Mouse (Mus musculus) forebrain, embryonic 15.5 days (tissue): ENCODE measurements around the gene Krt19. TPM values are rescaled to one million over a fixed set of nuclear protein-coding genes. Genes with fewer than 3 reads are reported as not detected.

Experiments
- ATAC-seq: fragments of 200-750 bp; cut with Nextera tagmentation; replicated peaks from 2 replicates; pipeline ENCODE4 v1.8.0; 2017; ENCODE audit warnings: mild to moderate bottlenecking, moderate TSS enrichment, moderate library complexity
- H3K27ac ChIP-seq: fragments of 300-500 bp; sonication (generic); replicated peaks from 2 replicates; pipeline ENCODE4 v1.5.1; 2015; ENCODE audit warnings: mild to moderate bottlenecking, inconsistent platforms
- H3K27me3 ChIP-seq: fragments of 300-500 bp; sonication (generic); 2 replicates; pipeline ENCODE4 v1.6.1; 2015; ENCODE audit warnings: inconsistent platforms
- H3K36me3 ChIP-seq: fragments of 300-500 bp; sonication (generic); 2 replicates; pipeline ENCODE4 v1.6.1; 2015; ENCODE audit warnings: mild to moderate bottlenecking, inconsistent platforms
- H3K4me1 ChIP-seq: fragments of 300-500 bp; sonication (generic); 2 replicates; pipeline ENCODE4 v1.6.1; 2015; ENCODE audit warnings: inconsistent platforms
- H3K4me2 ChIP-seq: fragments of 300-500 bp; sonication (generic); replicated peaks from 2 replicates; pipeline ENCODE4 v1.6.1; 2015; ENCODE audit warnings: mild to moderate bottlenecking, inconsistent platforms
- H3K4me3 ChIP-seq: fragments of 300-500 bp; sonication (generic); 2 replicates; pipeline ENCODE4 v1.5.1; 2015; ENCODE audit warnings: mild to moderate bottlenecking, inconsistent platforms
- H3K9ac ChIP-seq: fragments of 300-500 bp; sonication (generic); replicated peaks from 2 replicates; pipeline ENCODE4 v1.6.1; 2015; ENCODE audit warnings: mild to moderate bottlenecking, inconsistent platforms
- H3K9me3 ChIP-seq: fragments of 300-500 bp; sonication (generic); 2 replicates; pipeline ENCODE4 v1.6.1; 2016; ENCODE audit warnings: inconsistent platforms
- WGBS: fragments of 180-500 bp; shearing (Covaris S2); methylation state at CpG from one replicate; pipeline ENCODE4 v1.1.7; 2015; ENCODE audit warnings: mixed read lengths; 5-methylcytosine and 5-hydroxymethylcytosine counted together
- polyA plus RNA-seq: library from polyadenylated mRNA; unstranded; fragments of >200 nt; fragmentation: Nextera tagmentation; extraction: Ambion mirVana; gene quantifications from 2 replicates; pipeline ENCODE4 v1.2.1, GENCODE M21; 2015

Krt19 gene
- polyA plus RNA-seq, 1 experiment from 2014 or later: 3.8 TPM

- H3K27me3 ChIP-seq: no peaks in the 10 kb centered on the region
- H3K9ac ChIP-seq: no peak within 1 kb of the TSS
- WGBS: 83% methylated on average over 3 of the region's 3 CpGs
- H3K4me3 ChIP-seq: no peak within 1 kb of the TSS
- H3K4me1 ChIP-seq: no peaks in the 10 kb centered on the region
- H3K27ac ChIP-seq: no peak within 1 kb of the TSS
- no peaks in the 10 kb centered on the region for H3K36me3 ChIP-seq
- H3K4me2 ChIP-seq: no peak within 1 kb of the TSS
- H3K9me3 ChIP-seq: no peaks in the 10 kb centered on the region
- ATAC-seq: no peak
Observed at GRCm38 (mm10) chr11:100121466-100121865, 27.0 kb downstream of the Krt19 start, which contains the start of gene Krt13. Gene Krt13 (minus strand): TSS chr11:100121566.

GRCm38 (mm10) chr11:100120331-100120730 is 28.1 kb downstream of the Krt19 start:
- Histone ChIP-seq H3K4me2 (no peak overlapping the region), H3K36me3 (no peaks in the 10 kb centered on the region), H3K9me3 (no peaks in the 10 kb centered on the region), H3K27me3 (no peaks in the 10 kb centered on the region), H3K27ac (no peak overlapping the region), H3K4me1 (no peaks in the 10 kb centered on the region), H3K4me3 (no peak overlapping the region), H3K9ac (no peak overlapping the region)
- ATAC-seq: no peak
- WGBS: 91% methylated on average over 5 of the region's 5 CpGs

- Histone ChIP-seq H3K4me2 (no peak overlapping the region), H3K27me3 (no peaks in the 10 kb centered on the region), H3K4me3 (no peak overlapping the region), H3K4me1 (no peaks in the 10 kb centered on the region), H3K36me3 (no peaks in the 10 kb centered on the region), H3K9me3 (no peaks in the 10 kb centered on the region), H3K27ac (no peak overlapping the region), H3K9ac (no peak overlapping the region)
- ATAC-seq: no peak
- WGBS: 92% methylated on average over 2 of the region's 2 CpGs
Observed at GRCm38 (mm10) chr11:100113742-100114029, 34.8 kb downstream of the Krt19 start.

GRCm38 (mm10) chr11:100112935-100113741 is 35.3 kb downstream of the Krt19 start:
- Histone ChIP-seq H3K27ac (no peak overlapping the region), H3K4me2 (no peak overlapping the region), H3K27me3 (no peaks in the 10 kb centered on the region), H3K4me1 (no peaks in the 10 kb centered on the region), H3K4me3 (no peak overlapping the region), H3K36me3 (no peaks in the 10 kb centered on the region), H3K9ac (no peak overlapping the region), H3K9me3 (no peaks in the 10 kb centered on the region)
- 92% methylated on average over 11 of the region's 11 CpGs for WGBS
- ATAC-seq: no peak

GRCm38 (mm10) chr11:100105576-100106122 is 42.8 kb downstream of the Krt19 start, which contains the start of gene Krt36:
Gene Krt36 (minus strand): TSS chr11:100105626.
- 87% methylated on average over 6 of the region's 6 CpGs for WGBS
- Histone ChIP-seq H3K4me3 (no peak within 1 kb of the TSS), H3K27ac (no peak within 1 kb of the TSS), H3K36me3 (no peaks in the 10 kb centered on the region), H3K4me2 (no peak within 1 kb of the TSS), H3K9ac (no peak within 1 kb of the TSS), H3K4me1 (no peaks in the 10 kb centered on the region), H3K27me3 (no peaks in the 10 kb centered on the region), H3K9me3 (no peaks in the 10 kb centered on the region)
- ATAC-seq: no peak

GRCm38 (mm10) chr11:100102693-100103429 is 45.6 kb downstream of the Krt19 start:
- H3K4me3 ChIP-seq: no peak overlapping the region
- H3K27ac ChIP-seq: no peak overlapping the region
- no peak overlapping the region for H3K4me2 ChIP-seq
- H3K36me3 ChIP-seq: no peaks in the 10 kb centered on the region
- WGBS: 69% methylated on average over 15 of the region's 15 CpGs
- H3K9ac ChIP-seq: no peak overlapping the region
- no peaks in the 10 kb centered on the region for H3K4me1 ChIP-seq
- ATAC-seq: no peak
- H3K9me3 ChIP-seq: no peaks in the 10 kb centered on the region
- H3K27me3 ChIP-seq: no peaks in the 10 kb centered on the region

GRCm38 (mm10) chr11:100100391-100100790 is 48.1 kb downstream of the Krt19 start:
- H3K4me3 ChIP-seq: no peak overlapping the region
- no peak overlapping the region for H3K27ac ChIP-seq
- H3K4me1 ChIP-seq: no peaks in the 10 kb centered on the region
- H3K4me2 ChIP-seq: no peak overlapping the region
- WGBS: 86% methylated on average over 4 of the region's 4 CpGs
- no peaks in the 10 kb centered on the region for H3K27me3 ChIP-seq
- no peak overlapping the region for H3K9ac ChIP-seq
- no peaks in the 10 kb centered on the region for H3K36me3 ChIP-seq
- ATAC-seq: no peak
- no peaks in the 10 kb centered on the region for H3K9me3 ChIP-seq

- Histone ChIP-seq H3K4me2 (no peak overlapping the region), H3K9me3 (no peaks in the 10 kb centered on the region), H3K27me3 (no peaks in the 10 kb centered on the region), H3K9ac (no peak overlapping the region), H3K4me3 (no peak overlapping the region), H3K4me1 (no peaks in the 10 kb centered on the region), H3K36me3 (no peaks in the 10 kb centered on the region), H3K27ac (no peak overlapping the region)
- 86% methylated on average over 9 of the region's 9 CpGs for WGBS
- no peak for ATAC-seq
Observed at GRCm38 (mm10) chr11:100097819-100098218, 50.6 kb downstream of the Krt19 start.

GRCm38 (mm10) chr11:100096141-100096540 is 52.3 kb downstream of the Krt19 start, which contains the start of gene Krt35:
Gene Krt35 (minus strand): TSS chr11:100096241.
- no peaks in the 10 kb centered on the region for H3K4me1 ChIP-seq
- no peaks in the 10 kb centered on the region for H3K27me3 ChIP-seq
- no peak within 1 kb of the TSS for H3K4me3 ChIP-seq
- H3K9ac ChIP-seq: no peak within 1 kb of the TSS
- 45% methylated on average over 9 of the region's 9 CpGs for WGBS
- H3K27ac ChIP-seq: no peak within 1 kb of the TSS
- no peaks in the 10 kb centered on the region for H3K9me3 ChIP-seq
- no peaks in the 10 kb centered on the region for H3K36me3 ChIP-seq
- H3K4me2 ChIP-seq: no peak within 1 kb of the TSS
- no peak for ATAC-seq

Other genes starting within 250 kb of the Krt19 start
- not detected in 2 replicates for gene Krtap31-1, start 240.7 kb downstream of the Krt19 start, polyA plus RNA-seq
- gene Gm11565, start 233.9 kb downstream of the Krt19 start, polyA plus RNA-seq: not detected in 2 replicates
- not detected in 2 replicates for gene Krtap31-2, start 212.4 kb downstream of the Krt19 start, polyA plus RNA-seq
- not detected in 2 replicates for gene Krtap9-5, start 200.2 kb downstream of the Krt19 start, polyA plus RNA-seq
- not detected in 2 replicates for gene Krtap29-1, start 169.6 kb downstream of the Krt19 start, polyA plus RNA-seq
- gene Krtap16-1, start 162.1 kb downstream of the Krt19 start, polyA plus RNA-seq: not detected in 2 replicates
- gene Krtap17-1, start 154.7 kb downstream of the Krt19 start, polyA plus RNA-seq: not detected in 2 replicates
- not detected in 2 replicates for gene Krt33a, start 132.5 kb downstream of the Krt19 start, polyA plus RNA-seq
- not detected in 2 replicates for gene Krt33b, start 118.8 kb downstream of the Krt19 start, polyA plus RNA-seq
- not detected in 2 replicates for gene Krt34, start 107.1 kb downstream of the Krt19 start, polyA plus RNA-seq
- not detected in 2 replicates for gene Krt31, start 98.1 kb downstream of the Krt19 start, polyA plus RNA-seq
- not detected in 2 replicates for gene Krt32, start 60.4 kb downstream of the Krt19 start, polyA plus RNA-seq
- not detected in 2 replicates for gene Krt35, start 52.4 kb downstream of the Krt19 start, polyA plus RNA-seq
- gene Krt36, start 43.0 kb downstream of the Krt19 start, polyA plus RNA-seq: not detected in 2 replicates
- gene Krt13, start 27.1 kb downstream of the Krt19 start, polyA plus RNA-seq: not detected in 2 replicates
- 0.60 TPM in 1 of 2 replicates, not detected in the other for gene Krt15, start 12.7 kb downstream of the Krt19 start, polyA plus RNA-seq
- not detected in 2 replicates for gene Krt9, start 44.6 kb upstream of the Krt19 start, polyA plus RNA-seq
- gene Krt14, start 58.9 kb upstream of the Krt19 start, polyA plus RNA-seq: 0.25 TPM in 1 of 2 replicates, not detected in the other
- gene Krt16, start 100.2 kb upstream of the Krt19 start, polyA plus RNA-seq: not detected in 2 replicates
- 0.31 TPM in 1 of 2 replicates, not detected in the other for gene Krt17, start 112.4 kb upstream of the Krt19 start, polyA plus RNA-seq
- not detected in 2 replicates for gene Krt42, start 121.2 kb upstream of the Krt19 start, polyA plus RNA-seq
- gene Eif1, start 171.2 kb upstream of the Krt19 start, polyA plus RNA-seq: 1,252 and 1,271 TPM in 2 replicates
- gene Gast, start 185.7 kb upstream of the Krt19 start, polyA plus RNA-seq: 0.57 and 0.78 TPM in 2 replicates
- 94.7 and 128 TPM in 2 replicates for gene Hap1, start 207.5 kb upstream of the Krt19 start, polyA plus RNA-seq
- 51.4 and 55.4 TPM in 2 replicates for gene Jup, start 249.1 kb upstream of the Krt19 start, polyA plus RNA-seq